Mouse (Mus musculus) gastrocnemius, postnatal 14 days (tissue): ENCODE data around the gene Card11. TPM values are rescaled to one million over a fixed set of nuclear protein-coding genes. Genes with fewer than 3 reads are reported as not detected.

Source experiments
- DNase-seq: peaks from one replicate; pipeline ENCODE4 v3.0.0; 2021; ENCODE audit warnings: mixed read lengths
- intact Hi-C: fragments of 180-260 bp; cut with DNase I; formaldehyde crosslinking; loops from one replicate; pipeline ENCODE4 v1.15.1; 2025; ENCODE audit warnings: low total_unique reads
- total RNA-seq, 2 experiments: library from RNA; stranded (reverse); gene quantifications; 2 replicates each; pipeline ENCODE4 v1.2.3; 2021

Gene Card11
- total RNA-seq, 2 experiments from 2014 or later, result 0.07 to 0.08 TPM

DNA sequence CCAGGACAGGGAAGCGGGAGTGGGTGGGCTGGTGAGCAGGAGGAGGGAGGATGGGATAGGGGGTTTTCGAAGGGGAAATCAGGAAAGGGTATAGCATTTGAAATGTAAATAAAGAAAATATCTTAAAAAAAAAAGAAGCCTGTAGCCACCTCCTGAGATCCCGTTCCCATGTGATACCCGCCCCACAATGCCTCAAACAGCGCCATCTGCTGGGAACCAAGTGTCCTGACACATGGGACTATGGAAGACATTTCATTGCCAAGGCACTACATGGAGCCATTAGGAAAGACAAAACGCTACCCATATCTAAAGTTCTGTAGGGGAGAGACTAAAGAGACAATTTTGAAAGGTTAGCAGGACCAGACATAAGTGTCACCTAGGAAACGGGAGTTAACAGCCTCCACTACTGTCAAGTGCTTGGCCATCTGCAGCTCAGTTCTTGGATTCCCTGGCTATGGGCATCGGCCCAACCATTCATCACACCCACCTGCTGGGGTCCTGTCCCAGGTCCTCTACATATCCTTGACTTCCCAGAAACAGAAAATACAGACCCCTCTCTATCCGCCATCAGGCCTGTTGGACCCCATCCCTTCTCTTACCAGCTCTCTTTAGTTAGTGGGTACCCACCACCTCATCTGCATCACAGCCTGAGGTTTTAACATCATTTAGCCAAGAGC lies 65.6 kb downstream of the Card11 start:
- intact Hi-C loops, result no loop called here
- no peak for DNase-seq

DNA sequence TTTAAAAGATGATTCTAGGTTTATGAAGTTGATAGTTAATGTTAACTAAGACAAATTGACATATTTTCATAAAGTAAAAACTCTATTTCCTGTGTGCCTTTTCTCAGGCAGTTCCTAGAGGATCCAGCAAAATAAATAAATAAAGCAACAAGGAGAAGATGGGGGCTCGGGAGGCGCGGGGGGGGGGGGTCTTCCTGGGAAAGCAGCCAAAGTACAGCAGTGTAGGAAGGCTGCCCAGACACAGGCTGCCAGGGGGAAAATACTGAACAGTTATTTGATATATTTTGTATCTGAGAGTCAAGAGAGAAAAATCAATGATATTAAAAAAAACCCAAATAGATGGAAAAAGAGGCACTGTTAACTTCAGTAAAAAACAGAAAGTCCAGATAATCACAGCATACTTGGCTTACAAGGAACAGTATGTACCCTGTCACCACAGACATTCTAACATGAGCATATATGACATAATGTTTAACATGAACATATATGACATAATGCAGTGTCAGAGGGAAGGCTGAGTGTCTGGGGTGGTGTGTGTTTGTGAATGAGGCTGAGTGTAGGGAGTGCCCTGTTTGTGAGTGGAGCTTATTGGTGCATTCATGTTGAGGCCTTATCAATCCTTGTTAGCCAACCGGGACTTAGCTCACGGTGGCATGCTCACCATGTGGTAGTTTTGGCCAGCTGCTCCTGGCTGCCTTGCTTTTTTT lies 68.7 kb downstream of the Card11 start:
- intact Hi-C loops, result no loop called here
- no peak for DNase-seq

GRCm38 (mm10) chr5:140918519-140918918 lies 81.9 kb downstream of the Card11 start:
- DNase-seq, result no peak
- intact Hi-C loops, result no loop called here

DNA sequence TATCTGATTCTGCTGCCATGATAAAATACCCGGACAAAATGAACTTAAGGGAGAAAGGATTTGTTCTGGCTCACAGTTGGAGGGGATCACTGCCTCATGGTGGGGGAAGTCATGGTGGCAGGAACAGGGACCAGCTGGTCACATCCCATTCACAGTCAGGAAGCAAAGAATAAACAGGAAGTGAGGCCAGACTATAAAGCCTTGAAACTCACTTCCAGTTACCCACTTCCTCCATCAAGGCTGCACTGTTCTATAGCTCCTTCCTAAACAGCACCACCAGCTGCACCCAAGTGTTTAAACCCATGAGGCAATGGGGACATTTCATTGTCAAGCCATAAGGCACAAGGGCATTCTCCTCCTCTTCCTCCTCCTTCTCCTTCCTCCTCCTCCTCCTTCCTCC lies 82.6 kb downstream of the Card11 start:
- intact Hi-C loops, result no loop called here
- DNase-seq, result no peak

GRCm38 (mm10) chr5:140910841-140911240 lies 89.5 kb downstream of the Card11 start:
- intact Hi-C loops, result no loop called here
- DNase-seq, result no peak

GRCm38 (mm10) chr5:140900866-140901265 lies 99.5 kb downstream of the Card11 start:
- no peak for DNase-seq
- intact Hi-C loops, result no loop called here

DNA sequence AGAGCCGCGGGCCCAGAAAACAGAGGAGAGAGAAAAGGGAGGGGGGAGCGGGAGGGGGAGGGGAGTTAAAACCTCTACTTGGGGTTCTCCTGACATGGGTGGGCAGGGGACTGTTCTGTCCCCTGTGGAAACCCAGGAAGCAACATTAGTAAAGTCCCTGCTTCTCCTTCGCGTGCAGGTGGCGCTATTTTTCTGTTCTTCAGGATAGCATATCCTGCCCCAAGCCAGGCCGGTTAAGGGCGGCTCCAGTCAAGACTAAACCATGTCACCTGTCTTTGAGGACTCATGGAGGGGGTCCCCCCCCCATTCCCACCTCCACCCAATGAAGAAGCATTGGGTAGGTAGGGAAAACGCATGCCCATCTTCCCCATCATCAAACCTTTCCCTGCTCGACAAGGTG lies 109.3 kb downstream of the Card11 start:
- intact Hi-C loops, result no loop called here
- no peak for DNase-seq

DNA sequence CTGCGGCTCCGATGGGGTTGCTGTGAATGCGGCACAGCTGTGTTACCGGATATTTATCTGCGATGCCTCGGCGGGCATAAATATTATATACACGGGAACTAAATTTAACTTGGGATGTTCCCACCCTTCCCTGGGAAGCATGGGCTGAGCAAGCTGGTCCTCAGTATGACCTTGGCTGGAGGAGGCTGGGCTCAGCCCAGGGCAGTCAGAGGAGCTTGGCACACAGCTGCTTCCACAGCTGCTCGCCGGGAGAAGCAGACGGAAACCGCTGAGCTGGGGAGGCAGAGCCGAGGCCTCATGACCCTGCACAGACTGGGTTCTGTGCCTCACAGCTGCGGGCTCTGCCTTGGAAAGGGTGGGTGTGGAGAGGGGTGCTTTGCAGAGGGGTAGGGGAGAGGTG lies 110.3 kb downstream of the Card11 start:
- DNase-seq, result peak; percentile 61
- intact Hi-C loops, result no loop called here

DNA sequence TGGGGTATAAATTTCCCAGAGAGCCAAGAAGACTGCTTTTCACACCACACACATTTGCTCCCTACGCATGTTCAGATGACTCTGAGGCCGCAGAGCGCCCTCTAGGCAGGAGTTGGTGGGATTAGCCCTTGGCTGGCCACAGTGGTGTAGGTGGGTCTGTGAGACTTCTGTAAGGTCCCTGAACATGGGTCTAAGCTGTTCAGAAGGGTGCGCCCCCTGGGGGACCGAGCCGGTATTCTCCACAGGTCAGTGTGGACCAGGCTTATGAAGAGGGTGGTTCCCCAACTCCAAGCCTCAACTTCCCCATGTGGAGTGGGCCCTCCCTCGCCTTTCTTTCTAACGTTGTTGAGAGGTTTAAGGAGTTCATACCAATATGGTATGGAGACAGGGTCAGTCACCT lies 110.8 kb downstream of the Card11 start:
- peak; percentile 36 for DNase-seq
- intact Hi-C loops, result no loop called here

GRCm38 (mm10) chr5:140887871-140888270 lies 112.5 kb downstream of the Card11 start:
- intact Hi-C loops, result no loop called here
- no peak for DNase-seq

DNA sequence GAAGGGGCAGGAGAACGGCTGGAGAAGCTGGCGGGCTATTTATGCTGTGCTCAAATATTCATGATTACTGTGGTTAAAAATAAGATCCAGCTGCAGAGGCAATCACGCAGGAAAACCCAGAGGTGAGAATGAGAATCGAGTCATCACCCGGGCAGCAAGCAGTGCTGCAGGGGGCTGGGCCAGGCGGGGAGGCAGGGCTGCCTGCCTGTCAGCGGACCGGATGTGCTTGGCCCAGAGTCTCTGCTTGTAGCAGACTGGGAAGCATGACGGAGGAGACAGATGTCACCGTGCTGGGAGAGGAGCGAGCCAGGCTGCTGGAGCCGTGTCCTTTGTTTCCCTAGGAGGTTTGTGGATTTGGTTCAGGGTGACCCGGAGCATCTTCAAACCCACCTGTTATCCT lies 115.4 kb downstream of the Card11 start:
- DNase-seq, result peak; percentile 35
- intact Hi-C loops, result no loop called here

DNA sequence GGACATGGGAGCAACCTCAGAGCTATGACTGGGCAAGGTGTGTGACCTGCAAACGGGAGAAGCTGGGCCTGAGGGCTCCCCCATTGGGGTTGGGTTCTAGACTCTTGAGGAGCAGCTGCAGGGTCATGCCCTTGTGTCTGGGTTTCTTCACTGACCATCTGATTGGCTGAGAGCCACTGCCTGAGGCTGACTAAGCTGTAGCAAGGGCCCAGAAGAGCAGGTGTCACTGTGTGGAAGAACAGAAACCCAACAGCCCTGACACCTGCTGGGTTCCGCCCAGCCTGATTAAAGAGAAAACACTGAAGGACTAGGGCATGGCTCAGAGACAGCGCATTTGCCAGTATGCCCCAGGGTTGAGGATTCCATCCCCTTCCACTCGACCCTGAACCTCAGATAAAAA lies 118.0 kb downstream of the Card11 start:
- intact Hi-C loops, result no loop called here
- DNase-seq, result no peak

DNA sequence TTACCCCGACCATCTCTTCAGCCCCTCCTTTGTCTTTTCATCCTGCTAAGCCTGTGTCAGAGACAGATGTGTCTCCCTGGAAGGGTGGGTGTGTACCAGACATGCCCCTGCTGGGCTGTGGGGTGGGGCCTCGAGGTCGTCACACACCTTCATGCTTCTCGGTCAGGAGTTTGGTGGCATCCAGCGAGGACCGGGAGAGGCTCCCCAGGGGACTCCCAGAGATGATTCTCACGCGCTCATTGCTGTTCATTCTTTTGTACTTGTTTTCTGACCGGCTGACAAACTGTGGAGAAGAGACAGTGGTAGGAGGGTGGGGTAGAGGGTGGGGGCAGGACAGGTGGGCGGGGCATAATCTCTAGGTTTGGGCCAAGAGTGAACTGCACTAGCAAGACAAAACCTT lies 120.2 kb downstream of the Card11 start:
- intact Hi-C loops, result no loop called here
- DNase-seq, result no peak

- intact Hi-C loops, result no loop called here
Observed at GRCm38 (mm10) chr5:140878644-140879043, 121.7 kb downstream of the Card11 start.

DNA sequence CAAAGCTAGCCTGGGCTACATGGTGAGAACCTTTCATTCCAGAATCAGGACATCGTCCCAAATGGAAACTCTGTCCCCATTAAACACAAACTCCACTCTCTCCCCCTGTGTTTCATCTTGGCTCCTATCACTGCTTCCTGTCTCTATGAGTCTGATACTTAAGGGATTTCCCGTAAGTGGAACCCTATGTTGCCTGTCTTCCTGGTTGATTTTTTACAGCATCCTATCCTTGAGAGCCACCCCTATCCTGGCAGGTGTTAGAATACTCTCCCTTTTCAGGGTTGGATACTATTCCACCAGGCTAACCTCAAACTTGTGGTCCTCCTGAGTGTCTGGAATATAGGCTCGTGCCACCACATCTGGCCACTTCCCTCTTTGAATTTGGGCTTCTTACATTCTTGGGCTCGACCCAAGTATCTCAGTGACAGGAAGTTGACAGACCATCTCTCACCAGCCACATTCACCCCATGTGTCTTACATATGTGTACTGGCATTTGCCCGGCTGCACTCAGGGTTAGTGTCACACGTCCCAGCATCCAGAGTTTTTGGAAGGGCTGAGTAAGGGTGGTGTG lies 126.6 kb downstream of the Card11 start:
- DNase-seq, result no peak
- intact Hi-C loops, result no loop called here

More at GRCm38 (mm10) chr5:140878644-140879043, 121.7 kb downstream of the Card11 start:
- DNase-seq, result no peak

DNA sequence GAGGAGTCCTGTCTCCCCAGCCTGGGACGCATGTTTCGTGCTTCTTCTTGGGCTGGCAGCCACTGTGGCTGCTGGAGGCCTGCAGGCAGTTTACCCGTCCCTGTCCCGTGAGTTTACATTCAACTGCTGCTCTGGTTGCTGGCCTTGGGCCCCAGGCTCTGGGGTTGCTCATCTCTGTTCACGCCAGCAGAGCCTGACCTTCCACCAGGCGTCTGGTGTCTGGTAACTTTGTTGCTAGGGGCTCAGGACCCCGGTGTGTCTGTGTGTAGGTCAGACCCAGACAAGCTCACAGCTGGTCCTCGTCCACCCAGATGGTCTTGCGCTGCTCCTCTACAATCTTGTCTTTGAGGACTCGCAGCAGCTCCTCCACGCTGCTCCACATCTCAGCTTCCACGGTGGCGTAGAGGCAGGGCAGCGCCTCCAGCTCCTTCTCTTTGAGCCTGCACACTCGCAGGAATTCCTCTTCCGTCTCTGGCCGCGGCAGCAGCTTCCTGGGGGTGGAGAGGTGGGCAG lies 127.3 kb downstream of the Card11 start:
- intact Hi-C loops, result no loop called here
- DNase-seq, result no peak

DNA sequence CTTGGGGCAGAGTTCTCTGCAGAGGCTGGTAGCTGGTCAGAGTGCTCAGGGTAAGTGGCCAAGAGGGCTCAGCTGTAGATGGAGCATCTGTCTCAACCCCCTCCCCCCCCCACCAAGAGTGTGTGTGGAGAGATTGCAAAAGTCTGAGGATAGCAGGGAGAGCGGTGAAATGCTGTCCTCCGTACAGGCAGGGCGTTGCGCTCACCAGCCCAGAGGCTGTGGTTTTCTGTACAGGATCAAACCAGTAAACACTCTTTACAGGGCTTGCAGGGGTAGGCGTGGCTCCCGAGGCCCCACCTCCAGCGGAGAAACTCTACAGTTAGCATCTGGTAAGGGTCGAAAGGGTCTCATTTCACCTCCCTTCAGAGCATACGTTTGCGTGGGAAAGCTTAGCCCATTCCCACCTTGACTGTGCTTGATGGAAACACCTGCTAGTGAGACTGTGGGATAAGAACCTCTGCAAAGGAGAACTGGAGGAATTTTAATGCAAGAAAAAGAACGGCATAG lies 127.8 kb downstream of the Card11 start:
- intact Hi-C loops, result no loop called here
- DNase-seq, result no peak

DNA sequence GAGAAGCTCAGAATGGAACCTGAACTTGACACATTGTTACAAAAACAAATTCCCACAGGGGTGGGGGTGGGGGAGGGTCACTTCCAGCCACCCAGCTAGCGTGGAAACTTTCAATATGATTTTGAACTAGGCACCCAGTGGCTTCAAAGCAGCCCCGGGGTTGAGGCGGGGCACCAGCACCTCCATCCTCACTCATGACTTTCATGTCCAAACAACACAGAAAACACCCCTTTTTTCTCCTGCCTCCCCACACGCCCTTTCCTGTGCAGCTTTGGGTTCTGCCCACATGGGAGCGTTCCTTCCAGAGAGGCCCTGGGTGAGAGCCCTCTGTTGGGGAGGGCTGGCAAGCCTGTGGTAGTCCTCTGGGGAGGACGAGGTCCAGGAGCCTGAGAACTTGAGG lies 129.1 kb downstream of the Card11 start:
- no peak for DNase-seq
- intact Hi-C loops, result no loop called here

- peak; percentile 35 for DNase-seq
- intact Hi-C loops, result loop anchor here (10.0 kb wide), 1 partner anchor 206 kb away; no protein-coding TSS in a partner anchor
Observed at GRCm38 (mm10) chr5:140869034-140869433, 131.3 kb downstream of the Card11 start.

GRCm38 (mm10) chr5:140859730-140860129 lies 140.7 kb downstream of the Card11 start:
- intact Hi-C loops, result loop anchor here (10.0 kb wide), 1 partner anchor 215 kb away; no protein-coding TSS in a partner anchor
- DNase-seq, result no peak
